Mouse (Mus musculus) urinary bladder, postnatal 36 days (tissue): ENCODE measurements around the gene Iqcf3.
A peak's percentile ranks its signal among the peaks of the same experiment; 100 is the strongest.
"Not testable (repeated sequence)": the region's sequence is repeated elsewhere in the genome, so short reads cannot be mapped to it uniquely, and the experiment has no call there.

Experiments used
- DNase-seq, 2 experiments: peaks; one replicate each; pipeline ENCODE4 v3.0.0; 2022; ENCODE audit warnings: low spot score in 2 of 2, mixed read lengths in 1 of 2

Iqcf3 gene

GRCm38 (mm10) chr9:106509356-106509755 lies 52.1 kb downstream of the Iqcf3 start:
- DNase-seq, result no peak

- DNase-seq, result no peak
These were observed 57.2 kb downstream of the Iqcf3 start for GRCm38 (mm10) chr9:106504246-106504645.

- no peak for DNase-seq
These were observed 59.6 kb downstream of the Iqcf3 start for GRCm38 (mm10) chr9:106501846-106502245.

- no peak for DNase-seq
These were observed 61.8 kb downstream of the Iqcf3 start, which contains the start of gene Iqcf1 for GRCm38 (mm10) chr9:106499667-106500066. Iqcf1 (plus strand) TSS chr9:106499967.

- DNase-seq, result not testable (repeated sequence)
These were observed 73.8 kb downstream of the Iqcf3 start for GRCm38 (mm10) chr9:106487602-106488001.

- DNase-seq, result no peak
These were observed 76.4 kb downstream of the Iqcf3 start for GRCm38 (mm10) chr9:106485076-106485475.

GRCm38 (mm10) chr9:106483606-106484005 lies 77.8 kb downstream of the Iqcf3 start:
- no peak for DNase-seq

- no peak for DNase-seq
These were observed 78.3 kb downstream of the Iqcf3 start for GRCm38 (mm10) chr9:106483136-106483535.

GRCm38 (mm10) chr9:106482578-106483115 lies 78.8 kb downstream of the Iqcf3 start:
- DNase-seq, result no peak

GRCm38 (mm10) chr9:106481676-106482075 lies 79.8 kb downstream of the Iqcf3 start:
- DNase-seq, result no peak

- DNase-seq, result no peak
These were observed 80.4 kb downstream of the Iqcf3 start for GRCm38 (mm10) chr9:106481075-106481474.

GRCm38 (mm10) chr9:106480541-106480940 lies 80.9 kb downstream of the Iqcf3 start:
- no peak for DNase-seq

- no peak for DNase-seq
These were observed 83.3 kb downstream of the Iqcf3 start for GRCm38 (mm10) chr9:106478101-106478500.

GRCm38 (mm10) chr9:106477649-106478048 lies 83.8 kb downstream of the Iqcf3 start:
- no peak for DNase-seq

- DNase-seq, result peak; percentile 98 to 99
These were observed 84.4 kb downstream of the Iqcf3 start, which contains the start of gene Parp3 for GRCm38 (mm10) chr9:106476924-106477484. Parp3 (minus strand) TSS chr9:106476949.

GRCm38 (mm10) chr9:106476002-106476923 lies 85.2 kb downstream of the Iqcf3 start:
- DNase-seq, result peak; percentile 58 to 72

- DNase-seq, result no peak
These were observed 85.8 kb downstream of the Iqcf3 start, which contains the start of gene Rrp9 for GRCm38 (mm10) chr9:106475663-106476001. Rrp9 (plus strand) TSS chr9:106475963.

- DNase-seq, result no peak
These were observed 86.4 kb downstream of the Iqcf3 start for GRCm38 (mm10) chr9:106475046-106475445.

- peak in 1 of 2 experiments; percentile 71 for DNase-seq
These were observed 87.0 kb downstream of the Iqcf3 start for GRCm38 (mm10) chr9:106474456-106474855.

GRCm38 (mm10) chr9:106473753-106474105 lies 87.7 kb downstream of the Iqcf3 start:
- DNase-seq, result no peak

GRCm38 (mm10) chr9:106473081-106473752 lies 88.2 kb downstream of the Iqcf3 start:
- no peak for DNase-seq

GRCm38 (mm10) chr9:106472321-106472720 lies 89.1 kb downstream of the Iqcf3 start:
- no peak for DNase-seq
